Mouse (Mus musculus): ENCODE data around the gene Acpp.

Gene Acpp

DNA sequence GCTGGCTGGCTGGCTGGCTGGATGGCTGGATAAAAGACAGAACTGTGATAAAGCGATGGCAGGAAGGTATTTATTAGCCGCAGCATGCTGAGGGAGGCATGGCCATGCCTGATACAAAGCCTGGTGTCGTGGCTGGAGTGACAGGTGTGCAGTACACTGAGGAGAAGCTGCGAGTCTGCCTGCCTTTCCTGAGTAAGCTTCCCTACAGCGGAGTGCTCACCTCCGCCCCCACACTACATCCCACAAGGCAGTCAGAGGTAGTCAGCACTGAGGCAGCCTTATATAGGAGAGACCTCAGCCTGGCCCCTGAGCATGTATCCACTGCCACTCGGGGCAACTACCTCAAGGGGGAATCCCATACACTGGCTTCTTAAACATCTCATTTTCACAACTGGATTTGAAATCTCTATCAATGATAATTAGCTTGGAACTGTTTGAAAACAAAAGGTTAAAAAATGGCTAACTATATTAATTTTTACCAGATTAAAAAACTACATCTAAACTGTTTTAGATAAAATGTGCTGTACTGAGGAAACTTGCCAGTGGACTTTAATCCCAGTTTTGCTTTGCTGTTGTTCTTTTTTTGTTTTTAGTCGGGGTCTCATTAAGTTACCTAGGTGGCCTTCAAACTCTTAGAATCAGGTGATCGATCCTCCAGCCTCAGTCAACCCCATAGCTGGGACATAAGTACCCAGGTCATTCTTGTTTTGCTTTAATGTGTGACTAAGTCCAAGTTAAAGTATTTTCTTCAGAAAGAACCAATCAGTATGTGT is 83.0 kb downstream of the Acpp start:
- no peak for DNase-seq (ENCODE audit: low spot score in 2 of 2)

GRCm38 (mm10) chr9:104252637-104253036 is 84.9 kb downstream of the Acpp start:
- no peak for DNase-seq (ENCODE audit: low spot score in 2 of 2)

- no peak for DNase-seq (ENCODE audit: low spot score in 2 of 2)
Measured at GRCm38 (mm10) chr9:104251687-104252086, 85.9 kb downstream of the Acpp start.

- no peak for DNase-seq (ENCODE audit: low spot score in 2 of 2)
Measured at GRCm38 (mm10) chr9:104251111-104251510, 86.4 kb downstream of the Acpp start.

GRCm38 (mm10) chr9:104247307-104247987 is 90.1 kb downstream of the Acpp start:
- no peak for DNase-seq (ENCODE audit: low spot score in 2 of 2)

GRCm38 (mm10) chr9:104243799-104244466 is 93.6 kb downstream of the Acpp start:
- no peak for DNase-seq (ENCODE audit: low spot score in 2 of 2)

DNA sequence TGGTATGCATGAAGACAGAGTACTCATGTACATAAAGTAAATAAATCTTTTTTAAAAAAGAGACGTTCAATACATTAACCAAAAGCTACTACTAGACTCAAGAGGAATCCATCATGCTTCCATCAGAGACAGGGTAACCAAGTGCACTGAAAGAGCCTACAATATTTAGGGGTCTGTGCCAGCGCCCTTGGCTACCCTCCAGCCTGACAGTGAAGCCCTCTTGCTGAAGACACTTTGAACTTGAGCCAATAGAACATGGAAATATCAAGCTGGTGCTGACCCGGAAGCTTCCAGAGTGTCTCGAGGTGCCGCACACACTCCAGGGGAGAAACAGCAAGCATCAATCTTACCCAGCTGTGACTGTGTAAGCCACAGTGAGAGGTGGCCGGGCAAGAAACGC is 97.4 kb downstream of the Acpp start:
- DNase-seq (ENCODE audit: low spot score in 2 of 2) = no peak

GRCm38 (mm10) chr9:104239076-104239475 is 98.5 kb downstream of the Acpp start:
- no peak for DNase-seq (ENCODE audit: low spot score in 2 of 2)

Measured in left cerebral cortex, adult 9 months (tissue).